Mouse (Mus musculus): Measurements from ENCODE around the gene Tmprss3. TPM values are rescaled to one million over a fixed set of nuclear protein-coding genes. Genes with fewer than 3 reads are reported as not detected.

The Tmprss3 gene
- polyA plus RNA-seq (2012; rRNA removed), result 0.04 and 0.05 TPM in 2 replicates

DNA sequence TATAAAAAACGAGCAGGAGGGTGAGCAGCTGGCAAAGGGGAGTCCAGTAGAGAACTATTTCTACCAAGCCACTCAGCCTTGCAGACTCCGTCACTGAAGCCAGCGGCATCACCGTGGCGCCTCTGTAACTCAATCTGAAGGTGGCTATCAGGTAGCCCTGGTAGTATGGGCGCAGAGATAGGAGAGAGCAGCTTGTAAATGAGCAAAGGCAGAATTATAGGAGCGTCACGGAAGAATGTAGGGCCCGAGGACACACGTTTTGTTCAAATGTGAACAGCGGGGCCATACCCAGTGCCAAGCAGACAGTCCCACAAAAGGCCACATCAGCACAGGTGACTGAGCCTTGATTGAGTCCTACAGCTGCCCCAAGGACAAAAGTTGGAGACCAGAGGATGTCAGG, at the start of gene Tmprss3:
Gene Tmprss3, minus strand, starts transcription at position 101 of the 400 bp plus-strand sequence.

GRCm38 (mm10) chr17:31207771-31208334, 9.1 kb upstream of the Tmprss3 start, which contains the start of gene Ubash3a:
Gene Ubash3a, plus strand, starts transcription at chr17:31207873.

GRCm38 (mm10) chr17:31165127-31165526, 33.6 kb downstream of the Tmprss3 start, which contains the start of gene Tff1:
Gene Tff1, minus strand, starts transcription at chr17:31165277.

DNA sequence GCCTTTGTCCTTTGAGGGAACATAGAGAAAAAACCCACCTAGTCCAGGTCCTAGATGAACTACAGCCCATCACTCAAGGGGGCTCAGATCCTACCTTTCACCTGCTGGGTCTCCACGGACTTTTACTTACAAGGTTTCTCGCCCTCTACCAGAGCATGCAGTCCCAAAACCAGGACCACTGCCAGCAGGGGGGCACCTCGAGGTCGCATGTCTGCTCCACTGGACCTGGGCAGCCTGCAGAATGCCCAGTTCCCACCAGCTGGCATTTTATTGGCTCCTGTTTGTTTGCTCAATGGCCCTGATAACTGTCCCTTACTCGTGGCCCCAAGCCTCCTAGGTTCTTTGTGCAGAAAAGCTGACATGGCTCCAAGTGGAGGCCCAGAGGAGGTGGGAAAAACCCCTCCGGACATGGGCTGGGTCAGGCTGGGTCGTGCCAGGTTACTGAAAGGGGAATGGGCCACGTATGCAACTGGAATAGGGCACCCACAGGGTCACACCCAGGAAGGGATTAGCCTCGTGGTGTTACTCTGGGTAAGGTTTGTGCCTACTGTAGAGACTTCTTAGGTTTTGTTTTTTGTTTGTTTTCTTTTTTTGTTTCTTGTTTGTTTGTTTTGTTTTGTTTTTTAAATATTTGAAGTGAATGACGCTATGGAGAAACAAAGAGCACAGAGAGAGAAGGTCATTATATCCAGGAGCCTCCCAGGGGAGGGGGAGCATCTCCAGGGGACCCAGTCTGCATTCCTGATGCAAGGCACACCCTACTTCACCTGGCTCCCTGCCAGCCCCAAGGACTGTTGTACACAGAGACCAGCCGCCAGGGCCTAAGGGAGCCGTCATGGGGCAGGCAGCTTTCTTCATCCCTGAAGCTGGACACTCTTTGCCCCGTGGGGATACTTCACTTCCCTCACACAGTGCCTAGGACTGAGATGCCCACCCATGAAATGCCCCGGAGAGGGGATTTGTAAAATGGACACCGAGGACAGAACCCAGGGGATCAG, 54.4 kb downstream of the Tmprss3 start, which contains the start of gene Tff2:
Gene Tff2, minus strand, starts transcription at position 243 of the 998 bp plus-strand sequence.

GRCm38 (mm10) chr17:31129452-31129851, 69.3 kb downstream of the Tmprss3 start, which contains the start of gene Tff3:
Gene Tff3, minus strand, starts transcription at chr17:31129646.

Other genes with a start within 250 kb of the Tmprss3 start
- 0.06 and 0.07 TPM in 2 replicates for gene Umodl1, start 244.3 kb downstream of the Tmprss3 start, polyA plus RNA-seq (2012; rRNA removed)
- 7.4 and 10.2 TPM in 2 replicates for gene Abcg1, start 141.3 kb downstream of the Tmprss3 start, polyA plus RNA-seq (2012; rRNA removed)
- gene Tff3, start 69.3 kb downstream of the Tmprss3 start, polyA plus RNA-seq (2012; rRNA removed), result 0.33 TPM in 1 of 2 replicates, not detected in the other
- gene Tff2, start 54.7 kb downstream of the Tmprss3 start, polyA plus RNA-seq (2012; rRNA removed), result not detected in 2 replicates
- gene Tff1, start 33.7 kb downstream of the Tmprss3 start, polyA plus RNA-seq (2012; rRNA removed), result not detected in 2 replicates
- gene Ubash3a, start 8.9 kb upstream of the Tmprss3 start, polyA plus RNA-seq (2012; rRNA removed), result not detected in 2 replicates
- gene Rsph1, start 78.4 kb upstream of the Tmprss3 start, polyA plus RNA-seq (2012; rRNA removed), result 2.3 and 2.7 TPM in 2 replicates
- 18.9 and 20.4 TPM in 2 replicates for gene Slc37a1, start 87.8 kb upstream of the Tmprss3 start, polyA plus RNA-seq (2012; rRNA removed)
- 68.8 and 71.7 TPM in 2 replicates for gene Pde9a, start 187.2 kb upstream of the Tmprss3 start, polyA plus RNA-seq (2012; rRNA removed)